18 mouse cellular contexts compared by ENCODE assay signal in the genomic region with DNA sequence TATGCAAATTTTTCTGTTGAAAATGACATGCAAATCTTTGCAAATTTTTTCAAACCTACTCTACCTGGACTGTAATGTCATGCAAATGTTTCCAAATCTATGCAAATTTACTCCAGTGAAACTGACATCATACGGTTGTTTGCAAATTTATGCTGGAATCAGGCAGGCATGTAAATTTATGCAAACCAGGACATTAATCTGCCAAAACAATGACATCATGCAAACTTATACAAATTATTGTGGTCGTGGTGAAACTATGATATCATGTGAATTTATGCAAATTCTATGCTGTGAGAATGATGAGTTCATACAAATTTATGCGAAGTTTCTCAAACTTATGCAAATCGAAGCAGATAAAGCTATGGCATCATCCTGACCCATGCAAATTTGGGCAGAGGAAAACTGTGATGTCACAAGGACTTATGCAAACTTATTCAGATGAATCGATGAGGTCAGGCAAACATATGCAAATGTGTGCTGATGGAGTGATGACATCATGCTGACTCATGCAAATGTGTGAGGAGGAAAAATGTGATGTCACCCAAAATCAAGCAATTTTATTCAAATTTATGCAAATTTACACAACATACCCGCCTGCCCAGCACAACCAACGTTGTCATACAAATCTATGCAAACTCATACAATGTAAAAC. TPM values are rescaled to one million over a fixed set of nuclear protein-coding genes. Genes with fewer than 3 reads are reported as not detected.
DNase-seq lines count a peak whose midpoint lies in the region; ATAC-seq and TF ChIP-seq lines count a peak whose summit lies in the region.
"Had no signal": no experiment of that assay in that cellular context is flagged by ENCODE, and none has a peak within 500 bp of the region (broad histone marks: within the 10 kb centered on the region; RNA-seq: fewer than 3 reads in every experiment).

No protein-coding gene starts in this region.

- H3K4me2 ChIP-seq in neural tube, embryonic 15.5 days, result no peak overlapping the region
- H3K4me2 ChIP-seq in forebrain, postnatal 0 days (ENCODE audit: low read depth), result no peak overlapping the region
- H3K4me2 ChIP-seq: limb, embryonic 12.5 days had no signal

- no peaks in the 10 kb centered on the region for H3K4me1 ChIP-seq in neural tube, embryonic 15.5 days
- no peaks in the 10 kb centered on the region for H3K4me1 ChIP-seq in forebrain, postnatal 0 days (ENCODE audit: insufficient read depth)
- H3K4me1 ChIP-seq: limb, embryonic 12.5 days had no signal

- ATAC-seq in neural tube, embryonic 15.5 days (ENCODE audit: low FRiP score), result no peak
- ATAC-seq in forebrain, postnatal 0 days, result no peak
- ATAC-seq: liver, postnatal 0 days had no signal

- peaks cover 5% of the 10 kb centered on the region; the same call in 1 of the 2 replicates for H3K36me3 ChIP-seq in neural tube, embryonic 15.5 days
- no peaks in the 10 kb centered on the region for H3K36me3 ChIP-seq in forebrain, postnatal 0 days (ENCODE audit: insufficient read depth)
- no peaks in the 10 kb centered on the region for H3K36me3 ChIP-seq in splenic B cell, adult 2 months (ENCODE audit: control insufficient read depth, insufficient read depth, low read length, poor library complexity, severe bottlenecking)

- H3K9me3 ChIP-seq in neural tube, embryonic 15.5 days (replicated peaks), result peaks cover 16% of the 10 kb centered on the region; the same call in 1 of the 2 replicates
- peaks cover 11% of the 10 kb centered on the region; the same call in 1 of the 2 replicates for H3K9me3 ChIP-seq in forebrain, postnatal 0 days (ENCODE audit: low read length)

- H3K4me3 ChIP-seq in neural tube, embryonic 15.5 days (replicated peaks), result no peak overlapping the region
- no peak overlapping the region for H3K4me3 ChIP-seq in forebrain, postnatal 0 days (ENCODE audit: low read depth, low read length)
- H3K4me3 ChIP-seq: limb, embryonic 12.5 days had no signal

- peak; percentile 30 for DNase-seq in neural tube, embryonic 10.5 days (ENCODE audit: extremely low spot score, low spot score)
- DNase-seq in T-cell, adult 2 months (ENCODE audit: low spot score), result peak; percentile 24
- peak; percentile 40 for DNase-seq in forebrain, postnatal 0 days
- peak; percentile 46 for DNase-seq in splenic B cell, adult 2 months (ENCODE audit: low read depth, low spot score)
- DNase-seq in adrenal gland, postnatal 36 days, result no peak
- DNase-seq in Muller cell, postnatal 12 days (ENCODE audit: inconsistent ontology term), result no peak
- DNase-seq: cerebellum, adult 11-12 months; kidney, adult 8-10 months; liver, postnatal 0 days; spleen, adult 18-20 months had no signal

- no peak overlapping the region for H3K27ac ChIP-seq in neural tube, embryonic 15.5 days (replicated peaks)
- H3K27ac ChIP-seq in forebrain, postnatal 0 days (ENCODE audit: low read depth, low read length), result no peak overlapping the region
- H3K27ac ChIP-seq: limb, embryonic 12.5 days had no signal

- WGBS in neural tube, embryonic 15.5 days, result 79% methylated on average over 7 of the region's 7 CpGs
- 62% methylated on average over 7 of the region's 7 CpGs for WGBS in forebrain, postnatal 0 days

- TF ChIP-seq CTCF in forebrain, postnatal 0 days (IDR thresholded peaks at IDR 0.05; ENCODE audit: low read depth), result no peak

- H3K9ac ChIP-seq in neural tube, embryonic 15.5 days (replicated peaks), result no peak overlapping the region
- no peak overlapping the region for H3K9ac ChIP-seq in forebrain, postnatal 0 days
- H3K9ac ChIP-seq: limb, embryonic 12.5 days; liver, postnatal 0 days had no signal

- H3K27me3 ChIP-seq in neural tube, embryonic 15.5 days (replicated peaks), result no peaks in the 10 kb centered on the region
- no peaks in the 10 kb centered on the region for H3K27me3 ChIP-seq in forebrain, postnatal 0 days (ENCODE audit: insufficient read depth, low read length)
- H3K27me3 ChIP-seq in splenic B cell, adult 2 months (ENCODE audit: control insufficient read depth, insufficient read depth, low read length, poor library complexity, severe bottlenecking), result no peaks in the 10 kb centered on the region
- H3K27me3 ChIP-seq: limb, embryonic 12.5 days; megakaryocyte, embryonic 14.5 days had no signal

RNA-seq across cellular contexts. Expression of gene Il3ra, which starts 7.1 kb away (rescaled TPM):
- 2.9 and 4.3 TPM in 2 replicates for polyA plus RNA-seq in neural tube, embryonic 15.5 days (2015; fragmentation: Nextera tagmentation; extraction: Ambion mirVana)
- total RNA-seq in forebrain, postnatal 0 days (2014; rRNA removed), result 4.5 and 7.7 TPM in 2 replicates
- 1.6 and 2.0 TPM in 2 replicates for polyA plus RNA-seq in forebrain, postnatal 0 days (2015; fragmentation: Nextera tagmentation; extraction: Ambion mirVana)
- total RNA-seq in adrenal gland, postnatal 36 days (2021), result 10 to 100 TPM in 1 of 2 experiments, 1 to 10 TPM in 1; 7.2 to 11.7 TPM

RNA-seq across cellular contexts. Expression of gene Olfr31, which starts 30.6 kb away (rescaled TPM):
- polyA plus RNA-seq in neural tube, embryonic 15.5 days (2015; fragmentation: Nextera tagmentation; extraction: Ambion mirVana), result 0.04 TPM in 1 of 2 replicates, not detected in the other
- not detected in 2 replicates for total RNA-seq in forebrain, postnatal 0 days (2014; rRNA removed)
- 0.11 TPM in 1 of 2 replicates, not detected in the other for polyA plus RNA-seq in forebrain, postnatal 0 days (2015; fragmentation: Nextera tagmentation; extraction: Ambion mirVana)
- total RNA-seq in adrenal gland, postnatal 36 days (2021), result not detected
- total RNA-seq: adrenal gland, postnatal 4 days; heart, postnatal 10 days had no signal
- polyA plus RNA-seq: embryonic facial prominence, embryonic 14.5 days; limb, embryonic 12.5 days; liver, postnatal 0 days had no signal

RNA-seq across cellular contexts. Expression of gene Olfr721-ps1, which starts 47.9 kb away (rescaled TPM):
- not detected in 2 replicates for polyA plus RNA-seq in neural tube, embryonic 15.5 days (2015; fragmentation: Nextera tagmentation; extraction: Ambion mirVana)
- not detected in 2 replicates for total RNA-seq in forebrain, postnatal 0 days (2014; rRNA removed)
- polyA plus RNA-seq in forebrain, postnatal 0 days (2015; fragmentation: Nextera tagmentation; extraction: Ambion mirVana), result not detected in 2 replicates
- total RNA-seq in adrenal gland, postnatal 36 days (2021), result not detected
- total RNA-seq: adrenal gland, postnatal 4 days; granulocyte monocyte progenitor cell, adult 5-6 weeks; heart, postnatal 10 days; layer of hippocampus, postnatal 10 days had no signal
- polyA plus RNA-seq: limb, embryonic 12.5 days; liver, postnatal 0 days had no signal

Comparison
In these comparisons a context has a peak if more than half of its experiments do, and no peak if none do; other contexts are left out.
1. DNase-seq: peak in neural tube, embryonic 10.5 days (single experiment), T-cell, adult 2 months (single experiment), forebrain, postnatal 0 days (single experiment) and splenic B cell, adult 2 months (single experiment); none in adrenal gland, postnatal 36 days (0 of 2) and Muller cell, postnatal 12 days (single experiment).